Mouse (Mus musculus): Measurements from ENCODE around the gene Ubxn7.

- TF ChIP-seq GATA1 (IDR thresholded peaks at IDR 0.05; ENCODE audit: low read length) (no peak), TAL1 (IDR thresholded peaks at IDR 0.05; ENCODE audit: low read length) (no peak)
Measured at GRCm38 (mm10) chr16:32386826-32387225, 54.8 kb downstream of the Ubxn7 start.
